23 mouse cellular contexts compared by ENCODE assay signal in the genomic region with DNA sequence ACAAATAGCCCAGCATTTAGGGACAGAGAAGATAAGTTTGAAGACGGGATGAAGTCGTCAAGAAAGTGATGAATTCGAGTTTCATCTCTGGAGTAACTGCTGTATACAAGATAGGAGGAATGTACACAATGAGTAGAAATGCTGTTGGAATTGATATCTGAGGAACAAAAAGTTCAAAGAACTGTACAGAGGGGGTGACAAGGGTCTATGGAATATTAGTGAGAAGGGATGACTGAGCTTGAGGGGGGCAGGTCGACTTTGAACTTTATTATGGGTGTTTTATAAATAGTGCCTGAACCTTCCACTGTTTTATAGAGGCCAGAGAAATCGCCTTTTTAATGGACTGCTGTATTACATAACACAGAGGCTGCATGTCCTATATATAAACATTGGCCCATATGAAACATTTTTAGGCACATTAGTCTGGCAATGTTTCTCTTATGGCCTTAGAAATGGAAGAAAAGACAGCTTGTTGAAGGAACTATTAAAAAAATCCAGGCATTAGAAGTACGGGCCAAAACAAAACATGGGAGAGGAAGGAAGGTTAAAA.
"Had no signal": no experiment of that assay in that cellular context is flagged by ENCODE, and none has a peak within 500 bp of the region (broad histone marks: within the 10 kb centered on the region; RNA-seq: fewer than 3 reads in every experiment).

No protein-coding gene starts in this region.

- H3K9ac ChIP-seq: heart, embryonic 12.5 days; hindbrain, embryonic 13.5 days; hindbrain, embryonic 15.5 days; kidney, embryonic 15.5 days; limb, embryonic 13.5 days had no signal

- ATAC-seq: forebrain, embryonic 16.5 days; hindbrain, postnatal 0 days; intestine, embryonic 16.5 days had no signal

- H3K4me1 ChIP-seq: heart, embryonic 10.5 days; heart, embryonic 12.5 days; hindbrain, embryonic 13.5 days; hindbrain, embryonic 15.5 days; kidney, embryonic 15.5 days; limb, embryonic 13.5 days had no signal

- H3K27me3 ChIP-seq: heart, embryonic 12.5 days; hindbrain, embryonic 13.5 days; hindbrain, embryonic 15.5 days; kidney, embryonic 15.5 days; limb, embryonic 13.5 days had no signal

- H3K4me2 ChIP-seq: heart, embryonic 12.5 days; hindbrain, embryonic 13.5 days; hindbrain, embryonic 15.5 days; kidney, embryonic 15.5 days; limb, embryonic 13.5 days had no signal

- H3K9me3 ChIP-seq: heart, embryonic 10.5 days; hindbrain, embryonic 13.5 days; hindbrain, embryonic 15.5 days; kidney, embryonic 15.5 days; limb, embryonic 13.5 days had no signal

- DNase-seq: gastrocnemius, postnatal 14 days; gastrocnemius, postnatal 36 days; heart, adult 18-20 months; heart, postnatal 10 days; heart, postnatal 36 days; kidney, adult 11 months; kidney, adult 2 months; kidney, adult 9 months; kidney, postnatal 14 days; kidney, postnatal 36 days; layer of hippocampus, adult 9-11 months; layer of hippocampus, postnatal 36 days; left cerebral cortex, postnatal 4 days had no signal

- H3K36me3 ChIP-seq: heart, embryonic 10.5 days; heart, embryonic 12.5 days; hindbrain, embryonic 13.5 days; hindbrain, embryonic 15.5 days; kidney, embryonic 15.5 days; limb, embryonic 13.5 days had no signal

- H3K27ac ChIP-seq: heart, embryonic 10.5 days; hindbrain, embryonic 13.5 days; hindbrain, embryonic 15.5 days; hindbrain, postnatal 0 days; kidney, embryonic 15.5 days; kidney, postnatal 0 days; limb, embryonic 13.5 days had no signal

- H3K4me3 ChIP-seq: heart, embryonic 10.5 days; heart, embryonic 12.5 days; hindbrain, embryonic 13.5 days; hindbrain, embryonic 15.5 days; kidney, embryonic 15.5 days; limb, embryonic 13.5 days had no signal
